Mouse (Mus musculus) liver, embryonic 11.5 days (tissue): ENCODE data around the gene Rdh5. TPM values are rescaled to one million over a fixed set of nuclear protein-coding genes. Genes with fewer than 3 reads are reported as not detected.

ENCODE experiments used
- ATAC-seq: fragments of 200-750 bp; cut with Nextera tagmentation; replicated peaks from 2 replicates; pipeline ENCODE4 v1.8.0; 2017; ENCODE audit warnings: moderate number of reproducible peaks, mild to moderate bottlenecking, moderate TSS enrichment, moderate library complexity; ENCODE audit not compliant: low FRiP score
- DNase-seq: peaks from one replicate; pipeline ENCODE4 v3.0.0-alpha.2; 2017; ENCODE audit warnings: low spot score
- H3K27ac ChIP-seq: fragments of 300-500 bp; sonication (generic); 2 replicates; pipeline ENCODE4 v1.5.1; 2014; ENCODE audit warnings: mild to moderate bottlenecking, low read depth, low read length, control low read depth
- H3K27me3 ChIP-seq: fragments of 300-500 bp; sonication (generic); replicated peaks from 2 replicates; pipeline ENCODE4 v1.6.1; 2014; ENCODE audit warnings: low read length, mixed read lengths; ENCODE audit not compliant: control insufficient read depth, insufficient read depth
- H3K36me3 ChIP-seq: fragments of 300-500 bp; sonication (generic); 2 replicates; pipeline ENCODE4 v1.6.1; 2014; ENCODE audit warnings: mild to moderate bottlenecking, low read length, moderate library complexity, mixed read lengths; ENCODE audit not compliant: control insufficient read depth, insufficient read depth
- H3K4me1 ChIP-seq: fragments of 300-500 bp; sonication (generic); replicated peaks from 2 replicates; pipeline ENCODE4 v1.6.1; 2014; ENCODE audit warnings: low read length, mixed read lengths; ENCODE audit not compliant: control insufficient read depth, insufficient read depth
- H3K4me2 ChIP-seq: fragments of 300-500 bp; sonication (generic); 2 replicates; pipeline ENCODE4 v1.6.1; 2014; ENCODE audit warnings: mild to moderate bottlenecking, control low read depth, moderate library complexity
- H3K4me3 ChIP-seq: fragments of 300-500 bp; sonication (generic); 2 replicates; pipeline ENCODE4 v1.5.1; 2014; ENCODE audit warnings: low read depth, low read length, control low read depth
- H3K9ac ChIP-seq: fragments of 300-500 bp; sonication (generic); 2 replicates; pipeline ENCODE4 v1.6.1; 2014; ENCODE audit warnings: low read depth, low read length, control low read depth
- H3K9me3 ChIP-seq: fragments of 300-500 bp; sonication (generic); 2 replicates; pipeline ENCODE4 v1.6.1; 2016; ENCODE audit warnings: low read length, inconsistent platforms, mixed read lengths; ENCODE audit not compliant: control insufficient read depth
- WGBS: fragments of 180-500 bp; shearing (Covaris S2); extraction: QIAGEN DNeasy Blood & Tissue Kit; methylation state at CpG from one replicate; pipeline ENCODE4 v1.1.7; 2014; 5-methylcytosine and 5-hydroxymethylcytosine counted together
- polyA plus RNA-seq: library from polyadenylated mRNA; unstranded; fragments of >200 nt; fragmentation: Nextera tagmentation; extraction: Ambion mirVana; gene quantifications from 2 replicates; pipeline ENCODE4 v1.2.1, GENCODE M21; 2014

Rdh5 gene
- polyA plus RNA-seq, result 11.1 and 13.1 TPM in 2 replicates

GRCm38 (mm10) chr10:128922822-128923012, at the start of gene Rdh5:
Gene Rdh5, minus strand, starts transcription at chr10:128922888.
- Histone ChIP-seq H3K4me2 (peak within 1 kb of the TSS; percentile 83), H3K4me3 (peak within 1 kb of the TSS; percentile 79), H3K27me3 (peaks cover 3% of the 10 kb centered on the region), H3K27ac (peak within 1 kb of the TSS; percentile 74), H3K4me1 (peaks cover 13% of the 10 kb centered on the region; the same call in 1 of the 2 replicates), H3K9me3 (no peaks in the 10 kb centered on the region), H3K9ac (peak within 1 kb of the TSS; percentile 83), H3K36me3 (peaks cover 5% of the 10 kb centered on the region; the same call in 1 of the 2 replicates)
- no peak for ATAC-seq
- 19% methylated on average over 1 of the region's 1 CpGs for WGBS
- no peak for DNase-seq

- H3K4me3 ChIP-seq, result no peak overlapping the region
- peak; percentile 14 for DNase-seq
These were observed 48.1 kb upstream of the Rdh5 start for GRCm38 (mm10) chr10:128970740-128971250.

GRCm38 (mm10) chr10:128968341-128968749, 45.7 kb upstream of the Rdh5 start:
- Histone ChIP-seq H3K36me3 (no peaks in the 10 kb centered on the region), H3K9ac (no peak overlapping the region), H3K4me2 (no peak overlapping the region), H3K4me1 (no peaks in the 10 kb centered on the region), H3K27me3 (no peaks in the 10 kb centered on the region), H3K27ac (no peak overlapping the region), H3K9me3 (no peaks in the 10 kb centered on the region), H3K4me3 (no peak overlapping the region)
- WGBS, result 39% methylated on average over 1 of the region's 1 CpGs
- no peak for ATAC-seq
- DNase-seq, result no peak

More at GRCm38 (mm10) chr10:128970740-128971250, 48.1 kb upstream of the Rdh5 start:
- Histone ChIP-seq H3K4me1 (no peaks in the 10 kb centered on the region), H3K9ac (no peak overlapping the region), H3K27ac (no peak overlapping the region), H3K36me3 (no peaks in the 10 kb centered on the region), H3K9me3 (no peaks in the 10 kb centered on the region), H3K27me3 (no peaks in the 10 kb centered on the region), H3K4me2 (no peak overlapping the region)
- 35% methylated on average over 1 of the region's 1 CpGs for WGBS
- no peak for ATAC-seq

GRCm38 (mm10) chr10:128965871-128966270, 43.2 kb upstream of the Rdh5 start:
- Histone ChIP-seq H3K9ac (no peak overlapping the region), H3K36me3 (no peaks in the 10 kb centered on the region), H3K4me3 (no peak overlapping the region), H3K4me2 (no peak overlapping the region), H3K4me1 (no peaks in the 10 kb centered on the region), H3K27ac (no peak overlapping the region), H3K27me3 (no peaks in the 10 kb centered on the region), H3K9me3 (no peaks in the 10 kb centered on the region)
- no peak for DNase-seq
- 77% methylated on average over 6 of the region's 6 CpGs for WGBS
- ATAC-seq, result no peak

- 48% methylated on average over 2 of the region's 2 CpGs for WGBS
- ATAC-seq, result peak; percentile 72
- Histone ChIP-seq H3K4me1 (no peaks in the 10 kb centered on the region), H3K9ac (no peak overlapping the region), H3K27ac (no peak overlapping the region), H3K27me3 (no peaks in the 10 kb centered on the region), H3K9me3 (no peaks in the 10 kb centered on the region), H3K4me3 (no peak overlapping the region), H3K4me2 (no peak overlapping the region), H3K36me3 (no peaks in the 10 kb centered on the region)
- DNase-seq, result no peak
These were observed 42.3 kb upstream of the Rdh5 start for GRCm38 (mm10) chr10:128964961-128965360.

GRCm38 (mm10) chr10:128960590-128961584, 38.2 kb upstream of the Rdh5 start, which contains the start of gene Mettl7b:
Gene Mettl7b, minus strand, starts transcription at chr10:128960988.
- Histone ChIP-seq H3K27ac (no peak within 1 kb of the TSS), H3K4me2 (no peak within 1 kb of the TSS), H3K9ac (no peak within 1 kb of the TSS), H3K36me3 (no peaks in the 10 kb centered on the region), H3K9me3 (no peaks in the 10 kb centered on the region), H3K4me3 (no peak within 1 kb of the TSS), H3K27me3 (no peaks in the 10 kb centered on the region), H3K4me1 (no peaks in the 10 kb centered on the region)
- 72% methylated on average over 12 of the region's 12 CpGs for WGBS
- no peak for ATAC-seq
- no peak for DNase-seq

- 57% methylated on average over 4 of the region's 4 CpGs for WGBS
- no peak for ATAC-seq
- no peaks in the 10 kb centered on the region for H3K9me3 ChIP-seq
- H3K4me2 ChIP-seq, result no peak overlapping the region
- no peak overlapping the region for H3K27ac ChIP-seq
- no peak overlapping the region for H3K4me3 ChIP-seq
- DNase-seq, result no peak
- H3K36me3 ChIP-seq, result no peaks in the 10 kb centered on the region
- no peak overlapping the region for H3K9ac ChIP-seq
- no peaks in the 10 kb centered on the region for H3K4me1 ChIP-seq
- H3K27me3 ChIP-seq, result no peaks in the 10 kb centered on the region
These were observed 37.5 kb upstream of the Rdh5 start for GRCm38 (mm10) chr10:128960142-128960541.

GRCm38 (mm10) chr10:128958340-128958739, 35.7 kb upstream of the Rdh5 start:
- Histone ChIP-seq H3K4me2 (no peak overlapping the region), H3K9ac (no peak overlapping the region), H3K4me1 (no peaks in the 10 kb centered on the region), H3K9me3 (no peaks in the 10 kb centered on the region), H3K27me3 (0 out of 2 replicates have a peak, but pooled peaks cover 3% of the 10 kb centered on the region), H3K4me3 (no peak overlapping the region), H3K27ac (no peak overlapping the region), H3K36me3 (no peaks in the 10 kb centered on the region)
- ATAC-seq (no peak), DNase-seq (no peak)
- 70% methylated on average over 10 of the region's 10 CpGs for WGBS
